In the genomic region with DNA sequence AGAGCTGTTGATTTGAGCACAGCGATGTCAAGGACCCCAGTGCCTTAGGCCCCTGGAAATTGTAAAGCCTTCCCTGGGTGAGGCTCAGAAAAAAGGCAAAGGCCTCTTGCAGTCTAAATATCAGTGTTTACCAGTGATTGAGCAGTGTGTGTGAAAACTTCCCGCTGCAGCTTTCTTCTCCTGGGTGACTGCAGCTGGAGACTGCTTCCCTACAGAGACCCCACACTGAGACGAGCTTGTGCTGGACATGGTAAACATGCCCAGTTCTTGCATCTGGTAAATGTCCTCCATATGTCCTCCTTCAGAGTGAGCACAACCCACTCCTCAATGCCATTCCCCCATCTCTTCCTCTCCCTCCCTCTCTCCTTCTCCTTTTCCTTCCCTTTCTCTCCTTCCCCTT, we compare ENCODE assay signal across 11 mouse cellular contexts. TPM values are rescaled to one million over a fixed set of nuclear protein-coding genes. Genes with fewer than 3 reads are reported as not detected.
"Had no signal": no experiment of that assay in that cellular context is flagged by ENCODE, and none has a peak within 500 bp of the region (broad histone marks: within the 10 kb centered on the region; RNA-seq: fewer than 3 reads in every experiment).

No protein-coding gene starts in this region.

- DNase-seq: kidney, adult 8-10 months; kidney, postnatal 25 days; layer of hippocampus, postnatal 36 days; left cerebral cortex, postnatal 4 days; lung, adult 18-20 months had no signal

- H3K9me3 ChIP-seq: limb, embryonic 13.5 days; midbrain, embryonic 15.5 days; neural tube, embryonic 12.5 days had no signal

- ATAC-seq: midbrain, embryonic 15.5 days had no signal

- H3K4me1 ChIP-seq: midbrain, embryonic 15.5 days; neural tube, embryonic 12.5 days had no signal

- H3K4me3 ChIP-seq: limb, embryonic 13.5 days; midbrain, embryonic 15.5 days; neural tube, embryonic 12.5 days had no signal

- H3K36me3 ChIP-seq: limb, embryonic 13.5 days; midbrain, embryonic 15.5 days; neural tube, embryonic 12.5 days had no signal

- H3K9ac ChIP-seq: limb, embryonic 13.5 days; liver, embryonic 14.5 days; midbrain, embryonic 15.5 days; neural tube, embryonic 12.5 days had no signal

- H3K4me2 ChIP-seq: limb, embryonic 13.5 days; midbrain, embryonic 15.5 days; neural tube, embryonic 12.5 days had no signal

- H3K27ac ChIP-seq: limb, embryonic 13.5 days; liver, embryonic 14.5 days; midbrain, embryonic 15.5 days; neural tube, embryonic 12.5 days had no signal

- H3K27me3 ChIP-seq: limb, embryonic 13.5 days; midbrain, embryonic 15.5 days; neural tube, embryonic 12.5 days had no signal

RNA-seq across cellular contexts. Expression of gene Igfbp3, which starts 58.8 kb away (rescaled TPM):
- total RNA-seq: monocyte, adult 5-6 weeks; neutrophil, adult 5-6 weeks had no signal
